Mouse (Mus musculus) left cerebral cortex, adult 9 months (tissue): ENCODE measurements at regions not wholly inside any gene's neighbourhood (a gene's known extent, or its start where the extent isn't known, plus 50 kb on each side); places are given as distances from the start of the nearest gene placed in this dataset.

ENCODE experiments used
- DNase-seq, 2 experiments: peaks; one replicate each; pipeline ENCODE4 v3.0.0; 2022; ENCODE audit warnings: low spot score in 2 of 2

DNA sequence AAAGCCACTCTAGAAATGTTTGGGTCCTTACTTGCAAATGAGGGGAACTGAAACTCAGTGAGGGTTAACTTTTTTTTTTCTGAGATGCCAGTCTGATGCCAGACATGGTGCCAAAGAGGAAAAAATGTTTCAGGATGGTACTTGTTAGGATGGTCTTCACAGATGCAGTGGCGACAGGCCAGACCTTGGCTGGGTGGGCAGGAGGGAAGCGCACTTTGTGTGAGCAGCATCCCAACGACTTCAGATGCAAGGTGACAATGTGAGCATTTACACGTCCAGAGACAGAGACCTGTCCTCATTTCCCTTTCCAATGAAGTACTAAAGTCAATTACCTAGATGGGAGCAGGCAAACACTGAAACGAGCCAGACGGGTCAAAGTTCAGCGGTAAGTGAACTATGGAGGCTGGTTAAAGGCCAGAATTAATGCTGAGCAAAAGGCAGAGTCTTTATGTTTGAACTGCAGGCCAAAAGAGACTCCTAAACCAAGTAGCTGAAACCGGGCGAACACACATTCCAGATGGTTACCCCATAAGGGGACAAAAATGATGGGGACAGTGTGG, 213.7 kb upstream of the Ccdc122 start:
- no peak for DNase-seq

DNA sequence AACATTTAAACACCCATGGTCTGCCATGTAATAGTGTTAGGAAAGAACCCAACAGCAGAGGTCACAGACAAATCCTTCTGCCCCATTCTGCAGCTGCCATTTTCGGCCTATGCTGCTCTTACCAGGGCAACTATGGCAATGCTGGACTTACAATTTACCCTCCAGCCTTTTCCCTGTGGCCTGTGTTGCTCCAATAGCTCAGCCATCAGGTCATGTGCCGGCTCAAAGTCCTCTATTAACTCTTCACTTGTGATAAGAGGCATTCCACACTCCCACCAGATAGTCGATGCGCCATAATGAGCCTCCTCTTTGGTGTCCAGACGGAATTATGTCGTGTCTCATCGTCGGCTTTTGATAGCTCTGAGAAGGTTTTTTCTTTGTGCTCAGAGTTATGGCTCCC, 214.7 kb upstream of the Ccdc122 start:
- no peak for DNase-seq

DNA sequence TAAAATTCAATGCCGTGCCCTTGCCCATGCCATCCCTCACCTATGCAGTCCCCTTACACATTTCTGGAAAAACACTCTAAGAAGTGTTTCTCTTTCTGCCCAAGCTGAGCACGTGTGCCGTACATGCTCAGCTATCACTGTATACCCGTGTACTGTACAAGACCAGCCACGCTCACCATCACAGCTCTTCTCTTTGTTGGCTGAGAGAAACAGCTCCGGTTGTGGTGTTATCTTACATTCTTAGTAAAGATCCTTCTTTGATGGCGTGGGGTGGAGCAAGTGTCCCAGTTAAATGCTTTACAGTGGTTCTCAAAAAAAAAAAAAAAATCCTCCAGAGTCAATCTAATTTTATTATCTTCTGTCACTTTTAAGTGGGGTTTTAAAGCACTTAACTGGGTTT, 215.1 kb upstream of the Ccdc122 start:
- no peak for DNase-seq

DNA sequence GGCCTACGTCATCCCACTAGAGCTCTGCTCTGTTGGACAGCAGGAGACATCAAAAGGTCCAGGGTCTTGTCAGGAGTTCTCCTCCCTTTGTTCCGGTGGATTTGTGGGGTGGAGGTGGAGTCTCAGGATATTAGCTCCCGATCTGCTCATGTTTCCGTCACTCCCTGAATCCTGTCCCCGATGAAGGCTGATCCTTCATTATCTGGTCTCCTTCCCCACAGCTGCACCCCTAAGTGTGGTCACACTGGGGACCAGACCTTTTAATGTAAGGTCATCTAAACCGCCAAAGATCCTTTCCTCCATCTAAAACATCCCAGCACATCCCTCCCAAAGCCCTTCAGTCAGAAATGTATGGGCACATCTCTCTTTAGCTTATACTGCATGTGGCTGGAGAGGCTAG, 215.6 kb upstream of the Ccdc122 start:
- DNase-seq: no peak

DNA sequence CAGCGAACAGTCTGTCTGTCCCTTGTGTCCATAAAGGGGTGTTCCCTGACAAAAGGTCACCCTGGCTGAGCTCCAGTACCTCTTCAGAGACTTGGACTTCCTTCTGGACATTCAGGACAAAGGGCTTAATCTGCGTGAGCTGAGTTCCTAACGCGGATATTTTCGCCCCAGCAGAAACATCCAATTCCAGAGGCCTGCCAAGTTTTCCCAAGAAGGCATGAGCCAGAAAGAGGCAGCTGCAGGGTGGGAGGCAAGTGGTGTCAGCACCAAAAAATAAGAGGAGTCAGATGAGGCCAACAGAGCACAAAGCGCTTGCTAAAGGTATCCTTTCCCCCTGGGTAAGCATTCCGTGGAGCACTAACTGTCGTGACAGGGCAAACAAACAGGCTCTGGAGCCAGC, 216.9 kb upstream of the Ccdc122 start:
- DNase-seq: peak; percentile 71 to 86

DNA sequence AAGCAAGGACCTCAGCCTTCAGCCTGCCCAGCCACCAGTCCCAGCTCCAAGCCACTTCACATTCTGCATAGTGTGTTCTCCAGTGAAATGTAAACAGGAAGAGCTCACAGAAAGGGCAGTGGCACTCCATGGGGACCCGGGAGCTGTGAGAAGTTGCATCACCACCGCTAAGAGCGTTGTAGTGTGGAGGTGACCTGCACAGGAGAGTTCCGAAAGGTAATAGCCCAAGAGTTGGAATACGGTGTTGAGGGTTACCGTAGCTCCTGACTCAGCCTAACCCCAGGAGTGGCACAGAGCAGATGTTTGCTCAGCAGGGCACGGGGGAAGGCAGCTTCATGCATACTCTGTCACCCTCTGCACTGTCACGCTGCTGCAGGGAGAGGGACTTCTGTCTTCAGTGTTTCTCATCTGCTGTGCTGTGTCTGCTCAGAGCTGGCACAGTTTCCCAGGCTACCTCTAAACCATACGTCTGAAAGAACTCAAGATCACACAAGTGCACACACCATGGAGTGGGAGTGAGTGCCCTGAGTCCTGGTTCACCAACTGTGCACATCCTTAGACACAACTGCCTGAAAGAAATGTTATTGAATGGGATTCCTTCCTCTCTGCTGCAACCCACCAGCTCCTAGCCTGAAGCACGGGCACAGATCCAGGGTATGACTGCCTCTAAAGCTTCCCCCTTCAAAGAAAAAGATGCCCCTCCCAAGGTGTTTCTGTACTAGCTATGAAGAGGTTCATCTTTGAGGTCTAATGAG, 218.1 kb upstream of the Ccdc122 start:
- DNase-seq: no peak

DNA sequence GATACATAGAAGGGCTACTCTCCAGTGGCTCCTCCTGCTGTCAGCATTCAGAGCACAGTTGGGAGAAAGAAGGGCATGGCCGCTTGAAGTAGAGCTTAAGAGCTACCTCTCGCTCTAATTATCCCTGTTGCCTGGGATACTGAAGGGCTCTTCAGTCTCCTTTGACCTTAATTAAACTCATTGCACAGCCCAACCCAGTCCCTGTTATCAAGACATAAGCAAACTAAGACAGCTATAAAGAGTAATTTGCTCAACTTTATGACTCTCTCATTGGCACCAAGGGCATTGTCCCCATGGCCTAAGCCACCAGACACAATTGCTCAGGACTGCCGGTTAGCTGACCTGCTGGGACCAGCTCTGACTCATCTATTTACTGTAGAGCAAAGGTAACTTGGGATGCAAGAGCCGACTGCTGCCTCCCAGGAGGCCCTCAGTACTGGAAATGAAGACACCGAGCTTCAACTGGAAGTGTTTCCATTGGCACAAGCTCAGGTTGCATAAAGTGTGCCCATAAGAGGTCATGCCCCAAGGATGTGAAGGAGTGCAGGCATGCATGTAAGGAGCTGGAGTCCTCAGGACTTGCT, 219.3 kb upstream of the Ccdc122 start:
- DNase-seq: no peak

DNA sequence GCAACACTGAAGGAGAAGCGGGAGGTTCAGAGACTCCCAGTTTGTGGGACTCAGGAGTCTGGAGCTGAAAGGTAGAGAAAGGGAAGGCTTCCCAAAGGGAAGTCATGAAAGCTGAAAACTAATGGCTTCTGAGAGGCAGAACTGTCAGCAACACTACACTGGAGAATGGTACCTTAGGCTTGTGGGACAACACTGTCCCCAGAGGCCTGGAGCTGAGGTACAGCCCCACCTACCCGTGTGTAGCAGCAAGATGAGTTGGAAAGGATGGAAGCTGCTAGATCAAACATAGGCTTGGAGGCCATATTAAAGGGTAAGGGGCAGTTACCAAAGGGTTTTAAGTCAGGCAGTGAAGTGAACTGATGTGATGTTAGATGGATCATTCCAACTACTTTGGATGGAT, 219.9 kb upstream of the Ccdc122 start:
- no peak for DNase-seq

DNA sequence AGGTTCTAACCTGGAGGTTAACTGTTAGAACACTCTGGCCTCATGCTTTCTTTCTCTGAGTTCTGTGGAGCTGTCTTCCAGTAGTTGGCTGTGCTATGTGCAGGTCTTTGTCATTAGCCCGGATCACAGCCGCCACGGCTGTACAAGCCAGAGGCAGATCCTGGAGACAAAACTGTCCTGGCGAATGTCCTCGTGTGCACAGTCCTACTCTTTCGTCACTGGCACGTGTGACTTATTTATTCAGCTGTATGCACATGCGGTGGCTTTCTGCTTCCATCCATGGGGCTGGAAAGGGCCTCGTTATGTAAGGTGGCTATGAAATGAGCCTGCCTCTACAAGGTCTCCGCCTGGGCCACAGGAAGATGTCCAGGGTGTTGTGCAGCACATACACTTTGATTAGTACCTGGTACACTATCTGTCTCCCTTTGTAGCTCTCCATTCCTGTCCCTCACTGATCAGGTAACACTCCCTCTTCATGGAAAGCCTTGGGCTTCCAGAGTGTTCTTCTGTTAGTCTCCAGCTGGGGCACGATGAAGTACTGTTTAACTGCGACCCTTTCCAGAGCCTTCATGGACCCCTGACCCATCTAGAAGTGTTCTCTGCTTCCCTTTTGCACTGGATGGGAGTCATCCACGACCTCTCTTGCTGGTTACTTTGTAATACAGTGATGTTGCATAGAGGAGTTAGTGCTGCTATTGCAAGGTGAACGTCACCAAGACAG, 224.3 kb upstream of the Ccdc122 start:
- DNase-seq: no peak

DNA sequence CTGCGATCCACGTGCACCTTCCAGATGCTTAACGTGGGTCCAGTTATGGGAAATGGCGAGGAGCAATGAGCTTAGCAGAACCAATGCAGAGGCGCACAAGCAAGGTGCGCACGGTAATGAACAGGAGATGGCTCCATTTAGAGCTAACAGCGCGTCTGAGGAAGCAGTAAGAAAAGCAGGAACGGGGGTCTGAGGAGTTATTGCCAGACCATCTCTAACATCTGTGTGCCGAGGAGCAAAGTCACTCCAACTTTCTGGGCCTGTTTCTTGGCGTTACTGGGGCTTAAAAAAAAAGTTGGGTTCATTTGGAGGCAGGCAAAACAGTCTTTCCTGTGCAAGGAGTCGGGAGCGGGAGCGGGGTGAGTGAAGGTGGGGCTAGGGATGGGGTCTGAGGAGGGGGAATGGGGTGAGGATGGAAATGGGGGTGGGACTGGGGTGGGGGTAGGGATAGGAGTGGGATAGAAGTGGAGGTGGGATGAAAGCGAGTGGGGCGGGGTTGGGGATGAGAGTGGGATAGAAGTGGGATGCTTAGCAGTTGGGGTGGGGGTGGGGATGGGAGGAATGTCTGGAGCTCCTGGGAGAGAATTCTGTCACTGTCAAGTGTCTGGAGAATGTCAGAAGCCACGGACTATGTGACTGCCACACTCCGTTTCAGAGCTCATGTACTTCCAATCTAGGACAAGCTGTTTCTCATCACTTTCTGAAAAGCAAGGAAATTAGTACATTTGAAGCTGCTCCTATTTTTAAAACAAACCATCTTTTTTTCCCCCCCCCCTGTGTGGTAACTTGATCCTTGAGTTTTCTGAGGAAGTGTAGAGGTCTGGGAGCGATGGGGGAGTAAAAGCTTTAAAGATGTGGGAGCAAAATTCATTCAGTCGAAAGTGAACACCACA, 225.6 kb upstream of the Ccdc122 start:
- no peak for DNase-seq

DNA sequence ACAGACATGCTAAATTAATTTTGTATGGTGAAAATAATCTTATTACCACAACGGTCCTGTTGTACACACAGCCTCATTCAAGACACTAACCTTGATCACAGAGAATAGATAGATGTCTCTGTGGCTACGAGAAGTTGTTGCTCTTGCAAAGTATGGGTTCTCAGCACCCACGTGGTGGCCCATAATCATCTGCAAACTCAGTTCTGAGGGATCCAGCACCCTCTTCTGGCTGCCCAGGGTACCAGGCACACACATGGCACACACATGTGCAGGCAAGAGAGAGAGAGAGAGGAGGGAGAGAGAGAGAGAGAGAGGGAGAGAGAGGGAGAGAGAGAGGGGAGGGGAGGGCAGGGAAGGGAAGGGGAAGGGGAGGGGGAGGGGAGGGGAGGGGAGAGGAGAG, 226.5 kb upstream of the Ccdc122 start:
- no peak for DNase-seq

DNA sequence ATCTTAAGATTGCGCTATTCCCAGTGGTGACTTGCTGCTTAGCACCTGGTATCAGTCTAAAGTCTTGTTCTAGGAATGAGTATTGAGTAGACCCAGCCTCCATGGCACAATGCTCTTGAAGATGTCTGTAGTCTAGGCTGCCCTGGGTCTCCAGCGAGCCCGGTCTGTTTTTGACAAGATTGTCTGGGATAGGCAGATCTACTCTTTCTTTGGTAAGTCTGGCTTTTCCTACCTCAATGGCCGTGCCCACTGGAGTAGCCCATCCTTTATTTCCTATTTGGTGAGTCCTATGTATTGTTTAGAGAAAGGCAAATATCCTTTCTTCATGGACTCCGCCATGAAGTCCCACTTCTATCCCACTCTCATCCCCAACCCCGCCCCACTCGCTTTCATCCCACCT, 227.2 kb upstream of the Ccdc122 start:
- DNase-seq: no peak

DNA sequence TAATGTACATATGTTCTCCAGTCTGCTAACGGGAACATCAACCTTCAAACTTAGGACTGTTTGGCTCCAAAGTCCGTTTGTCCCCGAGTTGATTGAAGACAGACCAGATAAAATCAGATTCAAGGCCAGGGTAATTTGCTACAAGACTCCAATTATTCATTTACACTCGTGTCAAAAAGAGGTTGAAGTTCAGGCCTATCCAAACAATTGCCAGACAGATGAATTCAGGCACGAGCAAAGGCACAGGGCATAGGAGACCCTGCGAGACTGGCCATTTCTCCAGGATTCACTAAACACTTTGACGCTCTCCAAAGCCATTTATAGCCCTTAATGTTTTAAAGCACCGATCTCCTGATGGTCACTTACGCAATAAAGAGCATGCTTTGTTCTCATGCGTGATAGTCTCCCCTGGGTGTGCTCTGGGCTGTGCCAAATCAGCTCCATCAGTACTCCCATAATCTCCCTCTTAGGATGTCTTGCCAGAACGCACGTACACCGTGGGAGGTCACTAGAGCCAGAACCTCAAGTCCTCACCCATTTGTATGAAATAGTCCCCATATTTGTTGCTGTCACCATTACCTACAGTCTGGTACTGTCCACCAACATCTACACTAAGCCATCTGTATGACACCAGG, 231.3 kb upstream of the Ccdc122 start:
- no peak for DNase-seq

DNA sequence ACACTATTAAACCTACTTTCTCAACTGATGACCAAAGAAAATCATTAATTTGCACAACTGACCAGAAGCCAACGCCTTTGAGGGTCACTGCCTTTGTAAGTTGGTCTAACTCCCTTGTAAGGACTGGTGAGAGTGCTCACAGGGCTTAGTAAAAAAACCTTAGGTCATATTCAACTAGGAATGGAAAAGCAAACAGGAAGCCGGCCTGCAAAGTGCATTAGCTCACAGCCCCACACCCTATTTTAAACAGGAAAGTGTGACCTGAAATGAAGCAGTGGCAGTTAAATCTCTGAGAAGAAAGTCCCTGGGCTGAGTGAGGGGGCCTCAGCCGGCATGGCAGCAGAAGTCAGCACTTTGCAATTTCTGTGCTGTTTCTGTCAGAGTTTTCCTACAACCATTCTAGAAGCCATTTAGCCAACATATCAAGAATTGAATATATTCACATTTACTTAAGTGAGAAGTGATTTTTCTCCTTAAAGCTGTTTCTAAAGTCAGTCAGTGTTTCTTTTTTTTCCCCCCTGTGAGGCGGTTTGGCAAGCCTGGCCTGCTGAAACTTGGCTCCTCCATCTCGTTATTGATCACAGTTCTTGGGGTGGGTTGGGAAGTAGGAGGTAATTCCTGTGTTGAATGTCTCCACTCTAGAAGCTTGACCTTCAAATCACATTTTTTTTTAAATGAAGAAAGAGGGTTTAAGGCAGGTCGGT, 232.0 kb upstream of the Ccdc122 start:
- DNase-seq: no peak

DNA sequence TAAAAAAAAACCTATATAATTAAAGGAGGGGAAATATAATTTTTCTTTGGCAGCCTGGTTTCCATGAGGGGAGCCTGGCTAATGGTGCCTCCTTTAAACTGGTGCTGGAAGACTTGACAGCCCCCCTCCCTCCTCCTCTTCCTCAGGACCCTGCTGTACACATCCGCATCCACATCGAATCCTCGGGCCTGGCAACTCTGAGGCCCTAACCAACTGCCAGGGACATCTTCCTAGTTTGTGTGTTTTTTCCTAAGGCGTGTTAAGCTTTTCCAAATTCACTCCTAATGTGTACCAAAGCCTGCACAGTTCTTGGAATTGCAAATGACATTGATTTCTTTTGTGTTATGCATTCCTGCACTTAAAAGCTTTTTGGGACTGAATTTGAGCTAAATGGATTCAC, 236.4 kb upstream of the Ccdc122 start:
- no peak for DNase-seq

DNA sequence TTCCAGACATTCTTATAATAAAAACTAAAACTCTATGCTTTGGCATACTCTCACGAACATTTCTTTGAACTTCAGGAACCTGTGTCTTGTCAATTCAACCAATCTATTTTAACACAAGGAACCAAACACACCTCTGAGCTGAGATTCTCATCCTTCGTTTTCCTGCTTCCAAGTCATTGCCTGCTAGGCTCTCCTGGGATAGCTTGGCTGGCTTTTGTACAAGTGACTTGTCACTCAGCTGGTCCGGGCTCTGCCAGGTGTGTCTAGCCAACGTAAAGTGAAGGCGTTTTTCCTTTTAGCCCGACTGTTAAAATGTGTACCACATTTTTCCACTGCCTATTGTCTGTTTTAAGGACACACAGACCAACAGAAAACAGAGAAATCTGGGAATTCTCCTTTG, 236.8 kb upstream of the Ccdc122 start:
- DNase-seq: no peak

DNA sequence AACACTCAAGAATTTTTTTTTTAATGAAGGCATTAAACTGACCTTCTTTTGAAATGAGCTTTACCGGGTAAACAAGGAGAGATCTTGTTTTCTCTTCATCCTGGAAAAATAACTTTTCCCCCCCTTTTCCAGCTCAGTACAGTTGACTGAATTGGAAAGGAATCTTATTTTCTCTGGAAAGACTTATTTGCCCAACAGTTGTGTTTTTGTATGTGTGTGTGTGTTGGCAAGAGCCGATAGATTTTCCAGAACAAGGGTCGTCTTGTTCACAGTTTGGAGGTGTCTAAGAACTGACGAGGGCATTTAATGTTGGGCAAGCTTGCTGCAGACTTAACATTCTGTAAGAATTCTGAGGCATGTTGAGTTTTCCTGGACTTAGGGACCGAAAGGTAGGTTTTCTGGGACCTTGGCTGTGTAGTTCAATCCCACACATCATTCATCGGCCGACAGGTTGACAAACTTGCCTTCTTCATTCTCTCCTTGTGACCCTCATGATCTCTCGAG, 237.6 kb upstream of the Ccdc122 start:
- no peak for DNase-seq

DNA sequence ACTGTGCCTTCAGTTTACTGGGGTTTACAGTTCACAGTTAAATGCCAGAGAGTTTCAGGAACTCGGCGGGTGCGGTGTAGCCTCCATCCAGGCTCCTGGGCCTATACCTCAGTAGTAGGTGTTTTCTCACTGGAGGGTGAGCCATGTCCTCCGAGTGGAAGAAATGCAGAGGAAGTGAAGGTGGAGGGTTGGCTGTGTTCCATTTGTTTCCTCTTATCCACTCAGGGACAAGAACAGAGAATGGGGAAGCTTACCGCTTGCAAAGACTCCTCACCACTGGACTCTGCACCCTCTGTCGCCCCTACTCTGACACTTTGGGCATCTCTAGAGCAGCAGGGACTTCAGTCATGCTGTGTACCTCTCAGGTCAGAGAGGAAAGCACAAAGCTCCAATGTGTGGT, 238.1 kb upstream of the Ccdc122 start:
- no peak for DNase-seq

DNA sequence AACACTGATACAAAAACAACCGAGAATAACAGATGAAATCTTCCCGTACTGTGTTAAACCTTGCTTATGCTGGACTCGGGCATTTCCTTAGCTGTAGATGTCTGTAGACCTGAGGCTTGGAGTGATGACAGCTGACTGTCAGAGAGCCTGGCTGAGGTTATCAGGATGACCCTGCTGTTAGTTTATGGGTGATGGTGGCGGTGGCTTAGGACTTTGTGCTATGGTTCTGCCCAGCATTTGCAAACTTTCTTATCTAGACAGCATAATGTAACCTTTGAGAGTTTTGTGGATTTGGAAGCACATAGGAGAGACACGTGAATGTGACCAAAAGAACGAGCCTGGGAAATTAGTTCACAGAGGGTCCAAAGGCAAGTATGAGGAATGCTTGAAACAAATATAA, 239.1 kb upstream of the Ccdc122 start:
- no peak for DNase-seq

DNA sequence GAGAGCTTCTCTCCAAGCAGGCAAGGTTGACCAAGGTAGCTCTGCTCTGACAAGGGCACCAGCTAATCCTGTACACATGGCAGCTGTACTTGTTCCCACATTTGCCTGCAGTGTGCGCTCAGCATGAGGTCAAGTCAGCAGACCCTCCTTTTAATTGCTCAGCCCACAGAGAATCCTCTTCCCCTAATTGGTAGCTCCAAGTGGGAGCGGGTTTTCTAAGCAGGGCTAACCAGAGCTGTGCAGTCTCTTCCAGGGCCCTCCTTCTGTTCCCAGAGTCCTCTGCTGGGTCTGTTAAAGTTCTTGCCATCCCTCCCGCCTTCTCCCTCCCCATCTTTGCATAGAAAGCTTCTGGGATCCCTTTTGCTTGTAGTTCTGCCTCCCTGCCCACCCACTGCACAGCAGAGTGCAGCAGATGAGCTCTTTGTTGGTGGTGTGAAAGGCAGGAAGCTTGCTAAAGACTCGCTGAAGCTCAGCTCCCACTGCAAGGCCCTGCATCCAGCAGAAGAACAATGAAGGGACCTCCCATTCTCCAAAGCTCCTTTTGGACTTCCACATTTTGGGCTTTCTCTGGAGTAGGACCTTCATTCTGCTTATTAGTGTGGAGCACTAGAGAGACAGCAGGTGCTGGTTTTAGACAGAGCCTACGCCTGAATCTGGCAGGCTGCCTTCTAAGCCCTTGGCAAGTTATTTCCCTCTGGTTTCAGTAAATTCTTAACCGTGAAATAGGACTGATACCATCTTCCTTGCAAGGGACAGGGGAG, 235.3 kb upstream of the Serp2 start:
- DNase-seq: peak; percentile 62 to 76
